Mouse (Mus musculus) bone marrow, adult 2 months (tissue): ENCODE measurements around the gene Cyp2d9.

Source experiments
- CTCF ChIP-seq: fragments of 200-500 bp; IDR thresholded peaks from 2 replicates; pipeline ENCODE4 v1.5.1; 2011; ENCODE audit warnings: low read length, control low read depth; ENCODE audit not compliant: control insufficient read depth, insufficient read depth
- POLR2A ChIP-seq: fragments of 200-500 bp; IDR thresholded peaks from 2 replicates; pipeline ENCODE4 v1.6.1; 2011; ENCODE audit warnings: low read depth, mild to moderate bottlenecking, control low read depth, low read length, borderline replicate concordance; ENCODE audit not compliant: control insufficient read depth

GRCm38 (mm10) chr15:82457064-82458021 lies 24.1 kb downstream of the Cyp2d9 start:
- TF ChIP-seq CTCF (no peak), POLR2A (no peak)
